Mouse (Mus musculus) liver, embryonic 14 days (tissue): ENCODE data around the gene Nkrf. TPM values are rescaled to one million over a fixed set of nuclear protein-coding genes. Genes with fewer than 3 reads are reported as not detected.

Experiments
- polyA plus RNA-seq: library from polyadenylated mRNA; depleted of rRNA; stranded (reverse); fragments of >200 nt; gene quantifications from 2 replicates; pipeline ENCODE4 v1.2.3, GENCODE M21; 2012; rRNA removed

The Nkrf gene
- polyA plus RNA-seq, result 3.2 and 3.3 TPM in 2 replicates

DNA sequence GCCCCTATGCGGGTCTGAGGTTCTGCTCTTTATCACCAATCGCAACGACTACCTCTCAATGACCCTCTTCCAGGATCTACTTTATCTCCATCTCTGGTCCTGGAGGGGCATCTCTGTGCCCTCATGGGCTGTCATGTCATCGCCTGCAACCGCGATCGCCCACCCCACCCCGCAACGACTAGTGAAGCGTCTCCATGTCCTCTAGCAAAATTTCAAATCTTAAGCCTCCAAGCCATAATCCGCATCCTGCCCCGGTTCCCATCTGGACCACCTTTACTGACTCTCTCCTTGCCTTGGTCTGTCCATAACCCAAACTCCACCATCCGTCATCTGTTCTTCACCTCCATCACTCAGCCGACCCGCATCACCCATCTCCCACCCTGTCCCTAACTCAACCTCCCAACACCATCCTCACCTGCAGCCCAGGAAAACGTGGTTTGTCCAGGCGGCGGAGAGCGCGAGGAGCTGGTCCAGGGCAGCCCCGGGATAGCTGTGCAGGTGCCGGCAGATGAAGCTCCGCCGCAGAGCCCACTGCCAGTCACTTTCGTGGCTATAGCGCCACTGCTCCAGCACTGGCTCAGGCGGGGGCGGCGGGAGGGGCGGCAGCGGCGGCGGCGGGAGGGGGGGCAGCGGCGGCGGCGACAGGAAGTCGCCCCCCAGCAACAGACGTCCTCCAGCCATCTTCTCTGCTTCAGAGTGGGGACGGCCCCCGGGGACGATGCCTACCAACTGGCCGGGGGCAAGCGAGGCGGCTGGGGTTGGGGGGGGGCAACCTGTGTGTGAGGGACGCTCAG lies at the start of gene Nkrf:
TSS of gene Nkrf (minus strand) at position 579 of the 794 bp plus-strand sequence.

DNA sequence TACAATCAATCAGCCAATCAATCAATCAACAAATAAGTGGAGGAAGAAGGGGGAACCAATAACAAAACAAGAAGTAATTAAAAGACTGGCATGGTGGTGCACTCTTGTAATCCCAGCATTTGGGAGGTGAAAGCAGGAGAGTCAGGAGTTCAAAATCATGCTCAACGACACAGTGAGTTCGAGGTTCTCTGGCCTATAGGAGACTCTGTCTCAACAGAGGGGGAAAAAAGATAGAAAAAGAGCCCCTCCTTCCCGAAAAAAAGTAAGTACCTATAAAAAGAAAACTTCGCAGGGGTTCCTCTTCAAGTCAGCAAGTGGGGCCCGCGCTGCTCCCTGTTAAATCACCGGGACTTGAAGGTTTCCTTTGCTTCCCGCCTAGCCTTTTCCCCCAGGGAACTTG lies 28.9 kb downstream of the Nkrf start, which contains the start of the genes Ube2a and C330007P06Rik:
TSS of gene Ube2a (plus strand) at position 136 of the 400 bp plus-strand sequence.
TSS of gene C330007P06Rik (minus strand) at position 347 of the 400 bp plus-strand sequence.

Other genes with a start within 250 kb of the Nkrf start
- 0.37 and 0.49 TPM in 2 replicates for gene Slc25a43, start 159.2 kb downstream of the Nkrf start, polyA plus RNA-seq
- gene Slc25a5, start 107.2 kb downstream of the Nkrf start, polyA plus RNA-seq, result 331 and 391 TPM in 2 replicates
- 15.9 and 20.7 TPM in 2 replicates for gene Ube2a, start 29.0 kb downstream of the Nkrf start, polyA plus RNA-seq
- gene C330007P06Rik, start 28.8 kb downstream of the Nkrf start, polyA plus RNA-seq, result 6.6 and 7.8 TPM in 2 replicates
- gene Sept6, start 88.9 kb upstream of the Nkrf start, polyA plus RNA-seq, result 3.3 and 3.5 TPM in 2 replicates
- 0.02 and 0.06 TPM in 2 replicates for gene Sowahd, start 145.9 kb upstream of the Nkrf start, polyA plus RNA-seq
- 605 and 630 TPM in 2 replicates for gene Rpl39, start 182.5 kb upstream of the Nkrf start, polyA plus RNA-seq
- 16.0 and 16.5 TPM in 2 replicates for gene Upf3b, start 207.4 kb upstream of the Nkrf start, polyA plus RNA-seq
- gene Nkap, start 223.9 kb upstream of the Nkrf start, polyA plus RNA-seq, result 2.4 and 2.7 TPM in 2 replicates